Mouse (Mus musculus) retina, postnatal 7 days (tissue): Measurements from ENCODE around the gene Icam1.

Source experiments
- DNase-seq: peaks from one replicate; pipeline ENCODE4 v3.0.0-alpha.2; 2012; ENCODE audit warnings: low read depth, low spot score

Icam1 gene

GRCm38 (mm10) chr9:21015571-21016130, at the start of gene Icam1:
Gene Icam1, plus strand, starts transcription at chr9:21015985.
- no peak for DNase-seq

- no peak for DNase-seq
These were observed 49.8 kb upstream of the Icam1 start for GRCm38 (mm10) chr9:20966008-20966407.

DNA sequence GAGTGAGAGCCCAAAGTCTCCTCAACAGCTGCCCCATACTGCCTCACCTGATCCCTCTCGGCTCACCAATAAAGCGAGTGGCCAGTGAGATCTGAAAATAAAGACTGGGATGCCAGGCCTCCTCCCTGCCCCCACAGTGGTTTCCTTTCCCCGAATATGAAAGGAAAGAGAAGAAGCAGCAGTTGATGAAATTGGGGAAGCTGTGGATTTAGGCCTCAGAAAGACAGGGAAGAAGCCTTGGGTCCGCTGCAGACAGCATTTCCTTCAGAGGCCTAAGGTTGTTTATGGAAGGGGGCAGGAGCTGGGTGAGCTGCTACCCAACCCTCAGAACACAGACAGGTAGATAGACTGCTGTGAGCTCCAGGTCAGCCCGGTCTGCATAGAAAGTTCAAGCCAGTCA, 49.0 kb upstream of the Icam1 start:
- no peak for DNase-seq

DNA sequence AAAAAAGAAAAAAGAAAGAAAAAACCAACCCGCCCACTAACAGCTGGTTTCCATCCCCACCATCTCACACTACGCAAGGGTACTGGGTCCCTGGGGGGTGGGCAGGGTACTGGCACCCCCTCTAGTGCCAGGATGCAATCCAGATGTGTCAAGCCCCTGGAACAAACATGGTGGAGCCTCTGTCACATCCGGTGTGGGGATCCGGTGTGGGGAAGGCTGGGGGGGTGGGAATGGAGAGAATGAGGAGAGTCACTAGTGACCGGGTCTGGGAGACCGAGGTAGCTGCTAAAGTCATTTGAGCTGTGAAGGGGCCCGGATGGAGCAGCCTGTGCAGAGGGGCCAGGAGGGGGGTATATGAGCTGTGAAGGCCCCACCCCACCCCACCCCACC, 44.0 kb upstream of the Icam1 start:
- DNase-seq: no peak

GRCm38 (mm10) chr9:20972141-20972992, 43.4 kb upstream of the Icam1 start:
- no peak for DNase-seq

- no peak for DNase-seq
These were observed 42.6 kb upstream of the Icam1 start for GRCm38 (mm10) chr9:20973001-20973681.

DNA sequence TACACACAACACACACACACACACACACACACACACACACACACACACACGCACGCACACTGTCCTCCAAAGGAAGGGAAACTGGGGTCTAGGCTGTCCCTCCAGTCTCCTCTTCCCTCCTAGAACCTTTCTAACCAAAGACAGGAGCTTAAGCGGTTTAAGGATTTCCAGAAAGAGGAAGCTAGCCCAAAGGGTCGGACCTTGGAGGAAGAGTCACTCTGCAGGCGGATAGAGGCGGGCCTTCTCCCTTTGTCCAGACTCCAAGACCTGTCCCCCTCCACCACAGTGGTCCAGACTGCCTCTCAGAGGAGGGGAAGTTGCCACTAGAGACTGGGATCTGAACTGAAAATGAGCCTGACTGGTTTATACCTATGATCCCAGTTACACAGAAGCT, 42.1 kb upstream of the Icam1 start:
- no peak for DNase-seq

GRCm38 (mm10) chr9:20975431-20976215, 40.2 kb upstream of the Icam1 start:
- DNase-seq: no peak

GRCm38 (mm10) chr9:20976216-20976960, 39.4 kb upstream of the Icam1 start, which contains the start of gene S1pr2:
Gene S1pr2, minus strand, starts transcription at chr9:20976781.
- DNase-seq: no peak

- no peak for DNase-seq
These were observed 38.7 kb upstream of the Icam1 start for GRCm38 (mm10) chr9:20976961-20977689.

GRCm38 (mm10) chr9:20978409-20979095, 37.2 kb upstream of the Icam1 start:
- DNase-seq: no peak

GRCm38 (mm10) chr9:20979181-20979580, 36.6 kb upstream of the Icam1 start:
- no peak for DNase-seq

DNA sequence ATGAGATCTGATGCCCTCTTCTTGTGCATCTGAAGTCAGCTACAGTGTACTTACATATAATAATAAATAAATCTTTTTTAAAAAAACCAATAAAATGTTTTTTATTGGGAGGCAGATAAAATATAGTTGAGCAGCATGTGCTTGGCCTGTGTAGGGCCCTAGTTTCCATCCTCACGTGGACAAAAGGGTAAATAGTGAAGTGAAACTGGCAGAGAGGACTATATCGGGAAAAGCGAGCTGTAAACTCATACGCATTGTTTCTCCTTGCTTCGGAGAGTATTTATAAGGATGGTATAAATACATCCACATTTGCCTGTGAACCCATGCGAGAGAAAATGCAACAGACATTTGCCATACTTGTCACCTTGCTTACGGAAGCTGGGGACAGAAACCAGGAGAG, 36.0 kb upstream of the Icam1 start:
- no peak for DNase-seq

DNA sequence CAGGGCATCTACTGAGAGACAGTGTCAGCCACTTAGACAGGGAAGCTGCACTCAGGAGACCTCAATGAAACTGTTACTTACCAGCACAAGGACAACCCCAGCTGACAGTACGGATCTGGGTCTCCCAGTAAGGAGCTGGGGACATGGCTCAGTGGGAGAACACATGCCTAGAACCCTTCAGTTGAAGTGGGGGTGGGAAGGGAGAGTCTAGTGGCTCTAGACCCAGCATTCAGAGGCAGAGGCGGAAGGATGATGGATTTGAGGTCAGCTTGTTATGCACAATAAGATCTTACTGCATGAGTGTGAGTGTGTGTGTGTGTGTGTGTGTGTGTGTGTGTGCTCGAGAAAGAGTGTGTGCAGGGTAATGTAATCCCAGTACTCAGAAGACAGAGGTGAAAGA, 33.6 kb upstream of the Icam1 start:
- no peak for DNase-seq

GRCm38 (mm10) chr9:20983169-20983568, 32.6 kb upstream of the Icam1 start:
- DNase-seq: no peak

DNA sequence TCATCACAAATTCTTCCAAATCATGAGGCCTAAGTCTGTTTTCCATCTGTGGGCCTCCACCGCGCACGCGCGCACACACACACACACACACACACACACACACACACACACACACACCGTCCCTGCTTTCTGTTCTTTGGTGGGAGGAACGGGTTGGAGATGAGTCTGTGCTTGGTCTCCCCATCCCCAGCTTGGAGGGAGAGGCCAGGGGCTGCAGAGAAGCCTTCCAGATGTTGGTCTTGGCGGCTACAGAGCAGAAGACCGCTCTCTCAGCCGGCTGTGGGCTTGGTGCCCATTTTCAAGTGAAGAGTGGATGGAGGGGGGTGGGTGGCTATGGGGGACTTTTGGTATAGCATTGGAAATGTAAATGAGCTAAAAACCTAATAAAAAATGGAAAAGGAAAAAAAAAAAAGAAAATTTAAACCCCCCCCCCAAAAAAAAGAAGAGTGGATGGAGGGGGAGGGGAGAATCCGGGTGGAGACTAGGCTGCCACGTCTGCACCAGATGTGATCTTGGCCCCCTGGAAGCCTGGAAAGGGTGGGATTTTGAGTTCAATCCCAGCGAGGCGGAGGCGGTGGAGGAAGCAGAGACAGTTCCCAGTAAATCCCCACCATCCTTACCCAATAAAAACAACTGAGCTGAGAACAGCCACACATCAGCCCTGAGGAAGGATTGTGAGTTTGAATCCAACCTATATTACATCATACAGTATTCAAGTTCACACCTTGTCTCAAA, 28.7 kb upstream of the Icam1 start:
- DNase-seq: no peak

DNA sequence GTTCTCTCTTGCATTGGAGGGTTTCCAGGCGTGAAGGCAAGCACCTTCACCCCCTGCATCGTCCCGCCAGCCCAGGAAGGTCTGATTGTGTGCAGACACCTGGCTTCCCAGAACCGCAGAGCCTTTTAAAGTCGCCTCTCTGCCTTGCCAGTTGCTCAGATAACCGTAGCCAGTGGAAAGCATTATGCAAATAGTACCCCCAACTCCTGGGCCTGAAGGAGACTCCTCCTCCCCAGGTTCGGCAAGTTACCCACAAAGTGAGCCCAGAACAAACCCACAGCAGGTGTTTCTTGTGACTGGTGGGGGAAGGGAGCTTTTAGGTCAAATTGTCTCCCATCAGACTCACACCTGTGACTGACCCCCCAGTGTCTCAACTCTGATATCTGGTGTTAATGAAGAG, 27.8 kb upstream of the Icam1 start:
- DNase-seq: no peak

DNA sequence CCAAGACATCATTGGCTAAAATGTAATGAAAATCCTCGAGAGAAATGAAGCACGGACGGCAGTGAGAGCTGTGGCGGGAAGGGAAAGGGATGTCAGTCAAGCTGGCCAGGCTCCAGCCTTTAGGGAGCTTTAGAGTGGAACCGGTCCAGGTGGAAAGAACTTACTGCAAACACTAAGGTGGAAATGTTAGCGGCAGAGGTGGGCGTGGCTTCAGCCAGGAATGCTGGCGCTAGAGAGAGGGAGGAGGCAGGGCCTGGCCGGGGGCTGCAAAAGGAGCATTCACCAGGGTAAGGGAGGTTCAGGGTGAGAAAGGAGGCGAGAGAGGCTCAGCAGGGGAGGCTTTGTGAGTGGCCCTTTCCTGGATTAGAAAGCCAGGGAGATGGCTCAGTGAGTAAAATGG, 24.9 kb upstream of the Icam1 start:
- no peak for DNase-seq

- DNase-seq: no peak
These were observed 24.2 kb upstream of the Icam1 start for GRCm38 (mm10) chr9:20991587-20991986.
